Comparison of ENCODE assay signal across 12 mouse cellular contexts in genomic region chr6:73211036-73211435, GRCm38 (mm10).
"Had no signal": no experiment of that assay in that cellular context is flagged by ENCODE, and none has a peak within 500 bp of the region (broad histone marks: within the 10 kb centered on the region; RNA-seq: fewer than 3 reads in every experiment).

No protein-coding gene starts in this region.

- H3K4me3 ChIP-seq: layer of hippocampus, adult 2 months; limb, embryonic 15.5 days; liver, embryonic 12.5 days; lung, embryonic 15.5 days; midbrain, embryonic 13.5 days; neural tube, embryonic 15.5 days had no signal

- H3K9me3 ChIP-seq: limb, embryonic 15.5 days; liver, embryonic 12.5 days; lung, embryonic 15.5 days; midbrain, embryonic 13.5 days; neural tube, embryonic 15.5 days had no signal

- H3K4me1 ChIP-seq: limb, embryonic 15.5 days; liver, embryonic 12.5 days; lung, embryonic 15.5 days; midbrain, embryonic 13.5 days; neural tube, embryonic 15.5 days had no signal

- H3K27me3 ChIP-seq: limb, embryonic 15.5 days; liver, embryonic 12.5 days; lung, embryonic 15.5 days; midbrain, embryonic 13.5 days; neural tube, embryonic 15.5 days had no signal

- H3K4me2 ChIP-seq: limb, embryonic 15.5 days; liver, embryonic 12.5 days; lung, embryonic 15.5 days; midbrain, embryonic 13.5 days; neural tube, embryonic 15.5 days had no signal

- DNase-seq: kidney, adult 9 months; kidney, postnatal 10 days; kidney, postnatal 4 days; right cerebral cortex, adult 18-20 months; right cerebral cortex, postnatal 25 days had no signal

- ATAC-seq: intestine, postnatal 0 days; liver, embryonic 12.5 days; midbrain, embryonic 13.5 days had no signal

- H3K36me3 ChIP-seq: limb, embryonic 15.5 days; liver, embryonic 12.5 days; lung, embryonic 15.5 days; midbrain, embryonic 13.5 days; neural tube, embryonic 15.5 days had no signal

- H3K9ac ChIP-seq: limb, embryonic 15.5 days; liver, embryonic 12.5 days; lung, embryonic 15.5 days; midbrain, embryonic 13.5 days; neural tube, embryonic 15.5 days had no signal

- H3K27ac ChIP-seq: layer of hippocampus, adult 2 months; limb, embryonic 15.5 days; liver, embryonic 12.5 days; lung, embryonic 15.5 days; midbrain, embryonic 13.5 days; neural tube, embryonic 15.5 days had no signal
